Mouse (Mus musculus): ENCODE data around the gene Fabp3.

Fabp3 gene

DNA sequence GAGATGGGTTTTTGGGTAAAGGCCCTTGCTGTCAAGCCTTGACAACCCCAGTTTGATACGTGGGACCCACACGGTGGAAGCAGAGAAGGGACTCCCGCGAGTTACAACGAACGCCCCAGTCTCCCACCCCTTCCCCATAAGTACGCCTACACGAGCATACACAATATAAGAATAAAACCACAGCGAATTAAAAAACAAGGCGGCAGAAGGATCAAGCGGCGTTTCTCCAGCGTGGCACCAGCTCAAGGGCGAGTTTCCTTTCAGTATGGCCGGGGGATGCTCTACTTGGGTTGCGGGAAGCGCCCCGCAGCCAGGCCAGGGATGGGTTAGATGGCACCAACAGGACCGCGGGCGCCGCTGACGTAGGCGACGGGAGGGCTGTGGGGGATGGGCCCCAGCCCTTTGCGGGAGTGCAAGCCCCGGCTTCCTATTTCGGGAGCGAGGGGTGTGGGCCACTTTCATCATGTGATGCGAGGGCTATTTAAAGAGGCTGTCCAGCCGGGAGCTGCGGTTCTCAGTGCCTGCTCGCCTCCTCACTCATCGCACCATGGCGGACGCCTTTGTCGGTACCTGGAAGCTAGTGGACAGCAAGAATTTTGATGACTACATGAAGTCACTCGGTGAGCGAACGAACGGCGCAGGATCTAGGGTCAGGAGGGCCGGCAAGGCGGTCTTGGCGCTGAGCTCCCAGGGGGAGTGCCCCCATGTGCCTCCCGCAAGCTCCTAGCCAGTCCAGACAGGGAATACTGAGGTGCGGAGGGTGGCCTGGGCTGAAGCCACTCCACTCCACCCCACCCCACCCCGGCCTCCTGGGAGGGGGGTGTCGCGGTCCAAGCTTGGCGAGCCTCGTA is at the start of gene Fabp3, which contains the start of gene Gm10570:
Gene Fabp3 (plus strand): TSS at position 365 of the 851 bp plus-strand sequence.
Gene Gm10570 (minus strand): TSS at position 444 of the 851 bp plus-strand sequence.
- DNase-seq (ENCODE audit: low spot score), result peak; percentile 63

DNA sequence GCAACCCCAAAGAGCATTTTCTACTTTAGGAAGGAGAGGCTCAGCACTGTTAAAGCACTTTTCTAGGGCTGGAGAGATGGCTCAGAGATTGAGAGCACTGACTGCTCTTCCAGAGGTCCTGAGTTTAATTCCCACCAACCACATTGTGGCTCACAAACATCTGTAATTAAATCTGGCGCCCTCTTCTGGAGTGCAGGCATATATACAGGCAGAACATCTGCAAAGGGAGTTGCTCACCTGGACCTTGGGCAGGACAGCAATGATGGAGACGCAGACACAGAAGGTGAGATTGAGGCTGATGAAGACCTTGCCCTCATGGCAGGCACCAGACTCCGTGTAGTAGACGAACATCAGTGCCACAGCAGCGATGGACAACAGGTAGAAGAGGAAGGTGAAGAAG is 48.0 kb upstream of the Fabp3 start:
- DNase-seq (ENCODE audit: low spot score), result no peak

DNA sequence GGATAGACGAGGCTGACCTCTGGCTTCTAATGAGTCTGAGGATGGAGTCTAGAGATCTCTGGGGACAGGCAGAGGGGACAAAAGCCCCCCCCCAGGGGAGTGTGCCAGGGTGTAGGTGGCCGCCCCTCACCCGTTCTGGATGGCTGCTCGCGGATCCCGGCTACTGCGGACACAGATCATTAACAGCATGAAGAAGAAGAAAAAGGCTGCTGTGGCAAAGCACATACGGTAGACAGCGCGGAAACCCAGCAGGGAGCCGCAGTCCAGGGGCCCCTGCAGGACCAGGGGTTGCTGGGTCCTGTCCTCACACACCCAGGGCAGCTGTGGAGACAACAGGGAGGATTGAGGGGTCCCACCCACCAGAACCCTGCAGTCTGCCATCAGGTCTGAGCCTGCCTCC is 44.3 kb upstream of the Fabp3 start:
- no peak for DNase-seq (ENCODE audit: low spot score)

DNA sequence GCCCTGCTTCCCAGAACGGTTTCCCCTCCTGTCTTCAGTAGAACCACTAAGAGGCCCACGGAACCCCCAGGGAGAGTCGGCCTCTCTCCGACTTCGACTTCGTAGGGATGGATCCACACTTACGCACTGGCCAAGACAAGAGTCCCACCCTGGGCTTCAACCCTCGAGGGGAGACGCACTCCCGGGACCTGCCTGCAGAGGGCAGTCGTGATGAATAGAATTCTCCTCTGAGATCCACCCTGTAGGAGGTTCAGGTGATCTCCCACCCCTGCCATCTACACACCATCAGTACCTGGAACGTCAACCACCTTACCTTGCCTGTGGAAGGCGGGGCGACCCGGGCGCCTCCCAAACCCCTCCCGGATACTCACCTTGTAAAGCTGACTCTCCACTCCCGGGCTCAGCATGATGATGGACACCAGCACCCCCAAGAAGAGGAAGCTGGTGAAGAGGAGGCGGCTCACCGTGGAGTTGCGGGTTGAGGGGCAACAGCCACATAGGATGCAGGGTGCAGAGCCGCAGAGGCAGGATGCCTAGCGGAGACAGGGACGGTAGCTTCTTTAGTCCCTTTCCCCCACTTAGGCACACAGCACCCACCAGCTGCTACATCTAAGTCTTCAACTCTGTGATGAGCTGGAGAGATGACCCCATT is 43.6 kb upstream of the Fabp3 start:
- DNase-seq (ENCODE audit: low spot score), result peak; percentile 82

DNA sequence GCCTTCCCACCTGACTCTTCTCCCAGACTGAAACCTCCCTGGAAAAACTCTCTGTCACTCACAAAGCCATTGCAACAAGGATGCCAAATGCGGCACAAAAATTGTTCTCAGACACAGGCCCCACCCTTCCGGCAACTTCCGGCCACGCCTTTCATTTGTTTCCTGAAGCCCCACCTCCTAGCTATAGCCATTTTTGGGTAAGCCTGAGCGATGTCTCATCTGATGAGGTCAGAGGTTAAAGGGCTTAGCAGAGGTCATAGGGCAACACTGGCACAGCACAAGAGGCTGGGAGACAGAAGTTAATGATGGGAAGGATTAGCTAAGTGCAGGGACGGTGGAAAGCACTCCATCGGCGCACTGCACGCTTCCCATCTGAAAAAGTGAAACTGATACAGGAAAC is 41.8 kb upstream of the Fabp3 start:
- peak; percentile 56 for DNase-seq (ENCODE audit: low spot score)

GRCm38 (mm10) chr4:130267069-130267468 is 41.3 kb upstream of the Fabp3 start:
- DNase-seq (ENCODE audit: low spot score), result no peak

DNA sequence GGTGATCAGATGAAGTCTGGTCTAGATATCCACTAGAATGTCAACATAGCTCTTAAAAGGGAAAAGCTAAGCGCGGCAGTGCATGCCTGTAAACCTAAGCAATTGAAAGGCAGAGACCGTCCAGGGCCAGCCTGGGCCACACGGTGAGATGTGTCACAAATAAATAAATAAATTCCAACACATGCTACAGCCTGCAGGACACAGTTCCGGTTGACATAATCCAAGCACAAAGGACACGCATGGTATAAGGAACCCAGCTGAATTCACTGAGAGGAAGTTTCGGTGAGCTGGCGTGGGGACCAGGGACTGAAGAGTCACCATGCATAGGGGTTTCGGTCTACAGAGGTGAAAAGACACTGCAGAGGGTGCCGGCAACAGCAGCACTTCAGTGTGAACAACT is 39.7 kb upstream of the Fabp3 start:
- no peak for DNase-seq (ENCODE audit: low spot score)

GRCm38 (mm10) chr4:130270089-130270488 is 38.3 kb upstream of the Fabp3 start:
- DNase-seq (ENCODE audit: low spot score), result no peak

DNA sequence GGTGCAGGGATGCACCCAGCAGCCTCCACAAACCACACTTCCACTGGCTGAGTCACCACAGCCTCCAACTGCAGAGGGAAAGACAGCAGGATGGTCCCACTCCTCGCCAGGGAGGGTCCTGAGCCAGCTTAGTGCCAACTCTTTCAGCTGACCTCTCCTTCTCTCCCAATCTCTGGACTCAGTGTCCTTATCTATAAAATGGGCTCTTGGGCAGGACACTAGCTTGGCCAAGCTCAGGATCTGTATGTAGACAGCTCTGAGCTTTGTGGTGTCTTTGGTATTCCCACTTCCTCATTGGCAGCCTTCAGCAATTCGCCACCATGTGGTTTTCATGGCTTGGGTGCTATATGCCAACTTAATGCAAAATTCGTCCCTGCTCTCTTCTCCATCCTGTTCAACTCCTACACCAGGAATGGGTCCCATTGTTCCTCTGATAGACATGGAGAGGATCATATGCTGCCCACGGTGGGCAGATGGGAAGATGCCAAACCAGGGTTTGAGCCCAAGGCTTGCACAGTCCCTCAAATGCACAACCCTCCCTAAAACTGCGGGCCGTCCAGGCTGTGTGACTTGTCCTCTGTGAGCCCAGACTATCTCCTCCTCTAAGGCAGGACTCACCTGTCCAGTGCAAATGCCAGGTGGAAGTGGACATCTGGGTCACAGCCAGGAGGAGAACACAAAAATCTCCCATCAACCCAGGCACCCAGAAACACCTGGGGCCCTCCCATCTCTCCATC is 37.6 kb upstream of the Fabp3 start:
- DNase-seq (ENCODE audit: low spot score), result no peak

- no peak for DNase-seq (ENCODE audit: low spot score)
These were observed 34.6 kb upstream of the Fabp3 start for GRCm38 (mm10) chr4:130273698-130274345.

- DNase-seq (ENCODE audit: low spot score), result peak; percentile 75
These were observed 33.9 kb upstream of the Fabp3 start for GRCm38 (mm10) chr4:130274346-130275015.

GRCm38 (mm10) chr4:130275016-130275822 is 33.2 kb upstream of the Fabp3 start:
- DNase-seq (ENCODE audit: low spot score), result peak; percentile 49

DNA sequence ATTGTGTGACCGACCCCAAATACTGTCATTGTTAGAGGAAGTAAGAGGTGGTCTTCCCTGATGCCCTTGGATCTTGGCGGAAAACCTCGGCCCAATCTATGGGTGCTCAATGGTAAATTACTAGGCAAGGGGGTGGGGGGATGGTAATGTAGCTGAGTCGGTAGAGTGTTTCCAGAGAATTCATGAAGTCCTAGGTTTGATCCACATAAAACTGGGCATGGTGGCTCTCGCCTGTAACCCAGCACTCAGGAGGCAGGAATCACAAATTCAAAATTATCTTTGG is 32.6 kb upstream of the Fabp3 start:
- DNase-seq (ENCODE audit: low spot score), result no peak

DNA sequence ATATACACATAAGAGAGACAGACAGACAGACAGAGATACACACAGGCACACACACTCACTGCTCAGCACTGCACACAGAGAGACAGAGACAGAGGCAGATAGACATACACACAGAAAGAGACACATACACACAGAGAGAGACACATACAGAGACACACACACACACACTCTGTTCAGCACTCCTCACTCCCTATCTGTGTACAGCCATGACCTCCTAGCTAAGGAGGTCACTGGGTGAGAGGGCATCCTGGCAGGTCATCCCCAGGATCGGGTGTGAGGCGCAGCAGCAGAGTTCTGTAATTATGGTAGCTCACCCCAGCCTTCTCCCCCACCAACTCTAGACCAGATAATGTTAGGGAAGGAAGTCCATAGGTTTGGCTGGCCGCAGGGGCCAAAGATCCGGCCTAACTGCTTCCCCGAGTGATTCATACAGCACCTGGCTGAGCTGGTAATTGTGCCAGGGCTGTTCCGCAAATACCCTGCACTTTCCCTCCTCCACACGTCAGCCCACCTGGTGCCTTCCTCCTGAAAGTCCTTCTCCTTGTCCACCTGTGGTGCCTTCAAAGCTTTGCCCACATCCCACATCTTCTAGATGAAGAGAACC is 31.7 kb upstream of the Fabp3 start:
- no peak for DNase-seq (ENCODE audit: low spot score)

DNA sequence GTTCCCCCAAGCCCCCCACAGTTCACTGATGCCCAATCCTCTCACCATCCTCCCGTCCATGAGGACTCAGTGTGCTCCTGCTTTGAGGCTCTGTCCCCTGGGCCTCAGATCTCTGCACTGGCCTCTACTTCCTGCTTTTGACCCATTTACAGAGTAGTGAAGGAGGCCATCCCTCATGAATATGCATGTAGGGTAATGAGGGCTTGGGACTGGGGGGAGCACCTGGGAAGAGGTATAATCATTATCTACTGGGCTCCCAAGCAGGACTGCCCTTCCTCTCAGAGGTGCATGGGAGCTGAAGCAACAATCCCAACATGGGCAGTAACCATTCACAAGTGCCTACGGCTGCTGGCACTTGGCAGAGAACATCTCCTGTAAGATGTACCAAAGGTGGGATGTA is 29.3 kb upstream of the Fabp3 start, which contains the start of gene Serinc2:
Gene Serinc2 (minus strand): TSS at position 101 of the 400 bp plus-strand sequence.
- DNase-seq (ENCODE audit: low spot score), result no peak

- DNase-seq (ENCODE audit: low spot score), result no peak
These were observed 25.5 kb upstream of the Fabp3 start for GRCm38 (mm10) chr4:130282856-130283255.

DNA sequence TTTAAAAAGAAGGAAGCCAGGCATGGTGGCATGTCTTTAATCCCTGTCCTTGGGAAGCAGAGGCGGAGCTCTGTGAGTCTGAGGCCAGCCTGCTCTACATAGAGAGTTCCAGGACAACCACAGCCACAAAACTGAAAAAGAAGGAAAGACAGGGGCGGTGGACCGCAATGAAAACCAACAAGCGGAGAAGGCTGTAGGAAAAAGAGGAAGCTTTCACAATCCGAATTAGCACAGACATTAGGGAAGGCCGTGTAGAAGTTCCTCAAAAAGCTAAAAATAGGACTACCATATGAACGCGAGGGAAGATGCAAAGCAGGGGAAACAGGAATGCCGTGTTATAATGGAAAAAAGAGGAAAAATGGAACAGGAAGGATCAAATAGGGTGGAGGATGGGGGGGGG is 24.6 kb upstream of the Fabp3 start:
- DNase-seq (ENCODE audit: low spot score), result no peak

GRCm38 (mm10) chr4:130286531-130286930 is 21.9 kb upstream of the Fabp3 start:
- no peak for DNase-seq (ENCODE audit: low spot score)

DNA sequence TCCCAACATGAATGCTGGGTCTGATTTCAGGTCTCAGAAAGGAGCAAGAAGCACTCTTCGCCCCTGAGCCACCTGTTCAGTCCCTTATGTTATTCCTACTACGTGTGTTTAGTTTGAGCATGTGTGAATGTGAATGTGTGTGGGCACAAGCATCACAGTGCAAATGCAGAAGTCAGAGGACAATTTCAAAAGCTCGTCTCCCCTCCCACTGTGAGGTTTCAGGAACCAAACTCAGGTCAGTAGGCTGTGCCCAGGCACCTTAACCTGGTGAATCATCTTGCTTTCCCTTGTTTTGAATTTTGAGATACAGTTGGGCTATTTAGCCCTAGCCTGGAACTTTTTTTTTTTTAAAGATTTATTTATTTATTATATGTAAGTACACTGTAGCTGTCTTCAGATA is 18.6 kb upstream of the Fabp3 start:
- no peak for DNase-seq (ENCODE audit: low spot score)

GRCm38 (mm10) chr4:130292271-130292670 is 16.1 kb upstream of the Fabp3 start:
- DNase-seq (ENCODE audit: low spot score), result peak; percentile 92
